Mouse (Mus musculus) cerebellum, adult 2 months (tissue): Measurements from ENCODE around the gene L3mbtl2. TPM values are rescaled to one million over a fixed set of nuclear protein-coding genes. Genes with fewer than 3 reads are reported as not detected.
"Not testable (repeated sequence)": the region's sequence is repeated elsewhere in the genome, so short reads cannot be mapped to it uniquely, and the experiment has no call there.

Experiments used
- DNase-seq, 2 experiments: peaks; one replicate each; pipeline ENCODE4 v3.0.0; 2021
- H3K27ac ChIP-seq: fragments of 200-500 bp; 2 replicates; pipeline ENCODE4 v1.5.1; 2012; ENCODE audit warnings: low read length, control low read depth, inconsistent platforms; ENCODE audit not compliant: insufficient read depth
- H3K27me3 ChIP-seq: fragments of 200-500 bp; 2 replicates; pipeline ENCODE4 v1.6.1; 2012; ENCODE audit warnings: inconsistent platforms, mild to moderate bottlenecking, low read length, moderate library complexity; ENCODE audit not compliant: control insufficient read depth, insufficient read depth
- H3K4me1 ChIP-seq: fragments of 200-500 bp; 2 replicates; pipeline ENCODE4 v1.6.1; 2011; ENCODE audit warnings: low read length; ENCODE audit not compliant: control insufficient read depth, insufficient read depth
- H3K4me3 ChIP-seq: fragments of 200-500 bp; replicated peaks from 2 replicates; pipeline ENCODE3; 2011; ENCODE audit warnings: mild to moderate bottlenecking, low read depth, low read length, control low read depth; ENCODE audit not compliant: insufficient read depth
- CTCF ChIP-seq: fragments of 200-500 bp; IDR thresholded peaks from 2 replicates; pipeline ENCODE4 v1.5.1; 2011; ENCODE audit warnings: low read depth, mild to moderate bottlenecking, control low read depth, low read length, moderate library complexity, borderline replicate concordance; ENCODE audit not compliant: insufficient read depth
- POLR2A ChIP-seq: fragments of 200-500 bp; IDR thresholded peaks from 2 replicates; pipeline ENCODE4 v1.6.1; 2011; ENCODE audit warnings: low read length, control low read depth, borderline replicate concordance; ENCODE audit not compliant: insufficient read depth
- WGBS: fragments of 180-500 bp; shearing (Covaris S2); methylation state at CpG from one replicate; pipeline ENCODE4 v1.1.7; 2018; 5-methylcytosine and 5-hydroxymethylcytosine counted together
- polyA plus RNA-seq: library from polyadenylated mRNA; depleted of rRNA; stranded (reverse); fragments of >200 nt; gene quantifications from 2 replicates; pipeline ENCODE4 v1.2.3, GENCODE M21; 2012

The L3mbtl2 gene
- polyA plus RNA-seq, 1 experiment, result 28.0 TPM

DNA sequence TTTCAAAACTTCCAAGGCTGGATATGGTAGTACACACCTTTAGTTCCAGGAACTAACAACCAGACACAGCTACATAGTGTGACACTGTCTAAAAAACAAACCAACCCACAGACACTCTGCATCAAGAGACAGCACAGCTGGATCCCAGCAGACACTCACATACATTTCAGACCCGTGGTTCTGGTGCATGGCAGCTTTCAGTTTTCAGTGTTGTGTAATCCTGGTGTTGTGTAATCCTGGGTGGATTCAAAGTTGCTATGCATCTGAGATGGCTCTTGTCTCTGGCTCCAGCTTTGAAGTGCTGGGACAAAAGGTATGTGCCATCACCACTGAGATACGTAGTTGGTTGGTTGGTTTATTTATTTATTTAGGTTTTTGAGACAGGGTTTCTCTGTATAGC lies 34.8 kb downstream of the L3mbtl2 start:
- no peaks in the 10 kb centered on the region for H3K27me3 ChIP-seq
- DNase-seq, result no peak
- H3K27ac ChIP-seq, result no peak overlapping the region
- TF ChIP-seq CTCF (no peak), POLR2A (no peak)
- no peak overlapping the region for H3K4me3 ChIP-seq
- H3K4me1 ChIP-seq, result no peaks in the 10 kb centered on the region
- WGBS, result 65% methylated on average over 2 of the region's 2 CpGs

DNA sequence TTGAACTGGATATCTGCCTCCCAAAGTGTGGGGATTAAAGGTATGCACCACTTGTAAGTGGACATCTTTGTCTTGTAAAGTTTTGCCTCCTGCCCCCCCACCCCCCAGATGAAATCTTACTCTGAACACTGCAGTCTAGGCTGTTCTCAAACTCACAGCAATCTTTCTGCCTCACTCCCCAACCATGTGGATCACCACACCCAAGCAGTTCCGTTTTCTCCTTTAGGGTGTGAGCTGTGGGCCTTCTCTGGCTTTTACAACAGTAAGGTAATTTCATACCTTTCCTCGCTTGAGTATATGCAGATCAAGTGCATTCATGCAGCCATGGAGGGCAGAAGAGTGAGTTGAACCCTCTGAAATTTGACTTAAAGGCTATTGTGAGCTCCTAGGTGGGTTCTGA lies 36.5 kb downstream of the L3mbtl2 start:
- Histone ChIP-seq H3K4me1 (no peaks in the 10 kb centered on the region), H3K4me3 (no peak overlapping the region), H3K27ac (no peak overlapping the region), H3K27me3 (no peaks in the 10 kb centered on the region)
- 73% methylated on average over 2 of the region's 2 CpGs for WGBS
- TF ChIP-seq POLR2A (no peak), CTCF (no peak)
- no peak for DNase-seq

DNA sequence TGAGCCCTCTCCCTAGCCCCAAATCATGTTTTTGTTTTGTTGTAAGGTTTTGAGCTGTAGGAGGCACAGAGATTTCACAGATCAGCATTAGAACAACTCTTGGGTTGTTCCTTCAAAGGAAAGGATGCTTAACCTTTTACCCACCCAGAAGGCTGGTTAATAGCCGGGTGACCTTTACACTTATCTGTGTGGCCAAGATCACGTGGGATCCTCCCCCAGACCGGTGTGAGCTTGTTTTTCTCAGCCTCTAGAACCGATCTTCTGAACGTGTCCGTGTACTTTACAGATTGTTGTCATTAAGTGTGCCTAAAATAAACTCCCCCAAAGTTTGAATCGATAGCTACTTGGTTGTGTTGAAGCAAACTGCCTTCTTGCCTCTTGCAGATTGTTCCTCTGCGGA lies 36.9 kb downstream of the L3mbtl2 start:
- 82% methylated on average over 8 of the region's 8 CpGs for WGBS
- DNase-seq, result no peak
- H3K27me3 ChIP-seq, result no peaks in the 10 kb centered on the region
- TF ChIP-seq POLR2A, result no peak
- no peak for TF ChIP-seq CTCF
- no peaks in the 10 kb centered on the region for H3K4me1 ChIP-seq
- H3K27ac ChIP-seq, result no peak overlapping the region
- no peak overlapping the region for H3K4me3 ChIP-seq

DNA sequence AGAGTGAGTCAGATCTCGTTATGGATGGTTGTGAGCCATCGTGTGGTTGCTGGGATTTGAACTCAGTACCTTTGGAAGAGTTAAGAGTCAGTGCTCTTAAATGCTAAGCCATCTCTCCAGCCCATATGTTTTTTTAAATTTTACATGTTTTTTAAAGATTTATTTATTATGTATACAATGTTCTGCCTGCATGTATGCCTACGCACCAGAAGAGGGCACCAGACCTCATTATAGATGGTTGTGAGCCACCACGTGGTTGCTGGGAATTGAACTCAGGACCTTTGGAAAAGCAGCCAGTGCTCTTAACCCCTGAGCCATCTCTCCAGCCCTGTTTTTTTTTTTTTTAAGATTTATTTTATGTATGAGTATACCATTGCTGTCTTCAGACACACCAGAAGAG lies 37.7 kb downstream of the L3mbtl2 start:
- DNase-seq, H3K4me3 ChIP-seq, H3K27ac ChIP-seq, H3K27me3 ChIP-seq, H3K4me1 ChIP-seq: not testable (repeated sequence)
- WGBS, result 81% methylated on average over 4 of the region's 4 CpGs

DNA sequence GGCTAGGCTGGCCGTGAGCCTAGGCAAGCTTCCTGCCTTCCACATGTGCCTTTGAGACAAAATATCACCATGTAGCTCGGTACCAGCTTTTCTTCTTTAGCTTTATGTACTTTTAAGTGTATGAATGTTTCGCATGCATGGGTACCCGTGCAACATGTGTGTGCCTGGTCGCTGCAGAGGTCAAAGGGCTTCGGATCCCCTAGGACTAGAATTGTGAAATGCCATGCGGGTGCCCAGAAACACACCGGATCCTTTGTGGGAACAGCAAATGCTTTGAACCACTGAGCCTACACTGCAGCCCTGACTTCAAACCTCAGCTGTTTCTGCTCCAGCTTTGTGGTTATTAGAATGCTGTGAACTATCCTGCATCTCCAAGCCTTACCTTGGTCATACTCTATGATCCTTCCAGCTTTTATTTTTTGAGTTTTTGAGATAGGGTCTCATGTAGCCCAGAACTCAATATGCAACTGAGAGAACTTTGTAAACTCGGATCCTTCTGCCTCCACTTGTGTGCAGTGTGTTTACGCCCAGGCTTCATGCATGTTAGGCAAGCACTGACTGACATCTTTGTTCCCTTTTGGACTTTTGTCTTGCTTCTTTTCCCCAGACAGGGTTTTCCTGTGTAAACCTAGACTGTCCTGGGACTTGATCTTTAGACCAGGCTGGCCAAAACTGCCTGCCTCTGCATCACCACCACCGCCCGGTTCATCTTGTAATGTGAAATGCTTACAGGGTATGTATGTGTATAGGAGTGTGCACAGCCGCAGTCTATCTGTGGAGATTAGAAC lies 38.8 kb downstream of the L3mbtl2 start:
- TF ChIP-seq CTCF, result no peak
- TF ChIP-seq POLR2A, result no peak
- 79% methylated on average over 13 of the region's 13 CpGs for WGBS
- no peak for DNase-seq
- H3K27ac ChIP-seq, result no peak overlapping the region
- no peak overlapping the region for H3K4me3 ChIP-seq
- no peaks in the 10 kb centered on the region for H3K27me3 ChIP-seq
- no peaks in the 10 kb centered on the region for H3K4me1 ChIP-seq

DNA sequence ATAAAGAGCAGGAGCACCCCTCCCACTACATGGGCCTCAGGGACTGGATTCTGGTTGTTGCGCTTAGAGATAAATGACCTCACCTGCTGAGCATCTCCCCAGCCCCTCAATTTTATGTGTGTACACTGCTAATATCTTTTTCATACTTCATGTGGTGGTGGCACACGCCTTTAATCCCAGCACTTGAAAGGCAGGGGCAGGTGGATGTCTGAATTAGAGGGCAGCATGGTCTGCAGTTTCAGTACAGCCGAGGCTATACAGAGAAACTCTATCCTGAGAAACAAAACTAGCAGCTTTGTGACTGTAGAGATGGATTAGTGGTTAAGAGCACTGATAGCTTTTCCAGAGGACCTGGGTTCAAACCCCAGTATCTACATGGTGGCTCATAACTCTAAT lies 39.4 kb downstream of the L3mbtl2 start:
- Histone ChIP-seq H3K27me3 (no peaks in the 10 kb centered on the region), H3K4me1 (no peaks in the 10 kb centered on the region), H3K4me3 (no peak overlapping the region), H3K27ac (no peak overlapping the region)
- DNase-seq, result no peak
- TF ChIP-seq CTCF (no peak), POLR2A (no peak)
- 90% methylated on average over 3 of the region's 3 CpGs for WGBS

DNA sequence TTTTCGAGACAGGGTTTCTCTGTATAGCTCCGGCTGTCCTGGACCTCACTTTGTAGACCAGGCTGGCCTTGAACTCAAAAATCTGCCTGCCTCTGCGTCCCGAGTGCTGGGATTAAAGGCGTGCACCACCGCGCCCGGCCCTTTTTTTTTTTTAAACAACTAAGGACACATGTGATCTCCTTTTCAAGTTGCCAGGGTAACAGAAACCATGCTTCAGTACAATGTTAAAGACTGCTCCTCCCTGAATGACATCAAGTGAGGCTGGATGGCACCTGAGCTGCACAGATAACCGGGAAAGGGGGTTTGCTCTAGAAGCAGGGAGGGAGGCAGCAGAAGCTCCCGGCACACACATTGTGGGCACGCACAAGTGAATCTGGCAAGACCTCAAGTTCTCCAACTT lies 45.3 kb downstream of the L3mbtl2 start:
- Histone ChIP-seq H3K27ac (no peak overlapping the region), H3K27me3 (no peaks in the 10 kb centered on the region), H3K4me3 (no peak overlapping the region), H3K4me1 (no peaks in the 10 kb centered on the region)
- DNase-seq, result no peak
- WGBS, result 85% methylated on average over 11 of the region's 11 CpGs
- TF ChIP-seq CTCF (no peak), POLR2A (no peak)

DNA sequence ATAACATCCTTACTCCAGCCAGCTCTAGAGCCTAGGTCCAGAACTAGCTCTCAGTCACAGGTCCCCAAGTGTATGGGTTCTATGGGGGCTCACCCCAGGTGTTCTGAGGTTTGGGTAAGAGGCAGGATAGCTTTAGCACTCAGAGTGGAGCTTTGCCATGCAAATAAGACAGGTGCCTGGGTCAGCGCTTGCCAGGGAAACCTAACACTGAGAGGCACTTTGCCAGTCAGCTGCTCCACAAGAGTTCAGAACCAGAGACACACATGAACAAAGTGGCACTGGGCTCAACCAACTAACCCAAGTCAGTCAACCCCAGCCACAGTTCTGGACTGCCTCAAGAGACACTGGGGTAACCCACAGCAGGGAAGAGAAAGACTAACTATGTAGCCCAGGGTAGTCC lies 46.0 kb downstream of the L3mbtl2 start:
- 85% methylated on average over 1 of the region's 1 CpGs for WGBS
- no peaks in the 10 kb centered on the region for H3K4me1 ChIP-seq
- no peak overlapping the region for H3K27ac ChIP-seq
- H3K27me3 ChIP-seq, result no peaks in the 10 kb centered on the region
- no peak for DNase-seq
- H3K4me3 ChIP-seq, result no peak overlapping the region
- TF ChIP-seq POLR2A (no peak), CTCF (no peak)

DNA sequence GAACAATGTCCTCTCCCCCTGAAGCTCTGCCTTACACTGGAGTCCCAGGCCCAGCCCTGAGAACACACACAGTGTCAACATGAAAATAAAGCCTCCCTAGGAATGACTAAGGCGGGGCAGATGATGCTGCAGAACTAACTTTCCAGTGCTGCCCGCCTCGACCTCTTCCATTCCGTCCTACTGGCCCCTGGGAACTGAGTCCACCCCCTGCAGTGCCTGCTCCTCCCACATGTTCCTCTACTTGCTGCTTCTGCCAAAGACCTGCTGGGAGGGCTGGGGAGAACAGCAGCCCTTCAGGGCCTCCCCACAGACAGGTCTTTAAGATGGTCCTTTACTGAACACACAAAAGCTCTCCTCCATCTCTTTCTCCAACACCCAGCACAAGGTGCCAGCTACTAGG lies 47.1 kb downstream of the L3mbtl2 start:
- Histone ChIP-seq H3K27ac (no peak overlapping the region), H3K4me1 (no peaks in the 10 kb centered on the region), H3K4me3 (no peak overlapping the region), H3K27me3 (no peaks in the 10 kb centered on the region)
- no peak for DNase-seq
- 37% methylated on average over 4 of the region's 4 CpGs for WGBS
- TF ChIP-seq CTCF (no peak), POLR2A (no peak)
